Mouse (Mus musculus): Measurements from ENCODE around the gene Naa11.

The Naa11 gene

GRCm38 (mm10) chr5:97392160-97392559 is at the start of gene Naa11:
Naa11 (minus strand) TSS chr5:97392379.
- no peak for ATAC-seq (ENCODE audit: low TSS enrichment)

- ATAC-seq (ENCODE audit: low TSS enrichment) = no peak
These were observed 40.3 kb upstream of the Naa11 start for GRCm38 (mm10) chr5:97432512-97432911.

GRCm38 (mm10) chr5:97429976-97430375 is 37.8 kb upstream of the Naa11 start:
- no peak for ATAC-seq (ENCODE audit: low TSS enrichment)

- ATAC-seq (ENCODE audit: low TSS enrichment) = no peak
These were observed 29.5 kb upstream of the Naa11 start for GRCm38 (mm10) chr5:97421669-97422068.

- no peak for ATAC-seq (ENCODE audit: low TSS enrichment)
These were observed 25.0 kb upstream of the Naa11 start for GRCm38 (mm10) chr5:97417185-97417584.

GRCm38 (mm10) chr5:97415837-97416236 is 23.7 kb upstream of the Naa11 start:
- ATAC-seq (ENCODE audit: low TSS enrichment) = no peak

GRCm38 (mm10) chr5:97413716-97414115 is 21.5 kb upstream of the Naa11 start:
- no peak for ATAC-seq (ENCODE audit: low TSS enrichment)

- ATAC-seq (ENCODE audit: low TSS enrichment) = peak; percentile 62; the same call in 1 of the 2 replicates
These were observed 18.0 kb upstream of the Naa11 start for GRCm38 (mm10) chr5:97410190-97410589.

- ATAC-seq (ENCODE audit: low TSS enrichment) = no peak
These were observed 17.1 kb upstream of the Naa11 start for GRCm38 (mm10) chr5:97409234-97409704.

GRCm38 (mm10) chr5:97401042-97401441 is 8.9 kb upstream of the Naa11 start:
- no peak for ATAC-seq (ENCODE audit: low TSS enrichment)

GRCm38 (mm10) chr5:97397585-97397984 is 5.4 kb upstream of the Naa11 start:
- no peak for ATAC-seq (ENCODE audit: low TSS enrichment)

GRCm38 (mm10) chr5:97387622-97388021 is 4.6 kb downstream of the Naa11 start:
- ATAC-seq (ENCODE audit: low TSS enrichment) = peak; percentile 85

- ATAC-seq (ENCODE audit: low TSS enrichment) = no peak
These were observed 7.8 kb downstream of the Naa11 start for GRCm38 (mm10) chr5:97384399-97384798.

- no peak for ATAC-seq (ENCODE audit: low TSS enrichment)
These were observed 9.5 kb downstream of the Naa11 start for GRCm38 (mm10) chr5:97382548-97383222.

GRCm38 (mm10) chr5:97379976-97380375 is 12.2 kb downstream of the Naa11 start:
- no peak for ATAC-seq (ENCODE audit: low TSS enrichment)

- no peak for ATAC-seq (ENCODE audit: low TSS enrichment)
These were observed 27.4 kb downstream of the Naa11 start for GRCm38 (mm10) chr5:97364781-97365180.

GRCm38 (mm10) chr5:97364252-97364651 is 27.9 kb downstream of the Naa11 start:
- ATAC-seq (ENCODE audit: low TSS enrichment) = no peak

- peak; percentile 95 for ATAC-seq (ENCODE audit: low TSS enrichment)
These were observed 29.6 kb downstream of the Naa11 start for GRCm38 (mm10) chr5:97362539-97362938.

- no peak for ATAC-seq (ENCODE audit: low TSS enrichment)
These were observed 33.1 kb downstream of the Naa11 start for GRCm38 (mm10) chr5:97359104-97359503.

- ATAC-seq (ENCODE audit: low TSS enrichment) = no peak
These were observed 36.0 kb downstream of the Naa11 start for GRCm38 (mm10) chr5:97356135-97356534.

GRCm38 (mm10) chr5:97355152-97355551 is 37.0 kb downstream of the Naa11 start:
- ATAC-seq (ENCODE audit: low TSS enrichment) = no peak

GRCm38 (mm10) chr5:97348760-97349159 is 43.4 kb downstream of the Naa11 start:
- ATAC-seq (ENCODE audit: low TSS enrichment) = no peak

GRCm38 (mm10) chr5:97348310-97348709 is 43.9 kb downstream of the Naa11 start:
- ATAC-seq (ENCODE audit: low TSS enrichment) = no peak

- peak; percentile 67; the same call in 1 of the 2 replicates for ATAC-seq (ENCODE audit: low TSS enrichment)
These were observed 46.4 kb downstream of the Naa11 start for GRCm38 (mm10) chr5:97345732-97346253.
